Mouse (Mus musculus) kidney, adult 18-20 months (tissue): ENCODE measurements around the gene Smim8.

ENCODE experiments used
- DNase-seq: peaks from one replicate; pipeline ENCODE4 v3.0.0; 2021

Gene Smim8

GRCm38 (mm10) chr4:34719421-34719820, 58.8 kb downstream of the Smim8 start:
- no peak for DNase-seq
